Mouse (Mus musculus): ENCODE results near the gene Zscan21.

DNA sequence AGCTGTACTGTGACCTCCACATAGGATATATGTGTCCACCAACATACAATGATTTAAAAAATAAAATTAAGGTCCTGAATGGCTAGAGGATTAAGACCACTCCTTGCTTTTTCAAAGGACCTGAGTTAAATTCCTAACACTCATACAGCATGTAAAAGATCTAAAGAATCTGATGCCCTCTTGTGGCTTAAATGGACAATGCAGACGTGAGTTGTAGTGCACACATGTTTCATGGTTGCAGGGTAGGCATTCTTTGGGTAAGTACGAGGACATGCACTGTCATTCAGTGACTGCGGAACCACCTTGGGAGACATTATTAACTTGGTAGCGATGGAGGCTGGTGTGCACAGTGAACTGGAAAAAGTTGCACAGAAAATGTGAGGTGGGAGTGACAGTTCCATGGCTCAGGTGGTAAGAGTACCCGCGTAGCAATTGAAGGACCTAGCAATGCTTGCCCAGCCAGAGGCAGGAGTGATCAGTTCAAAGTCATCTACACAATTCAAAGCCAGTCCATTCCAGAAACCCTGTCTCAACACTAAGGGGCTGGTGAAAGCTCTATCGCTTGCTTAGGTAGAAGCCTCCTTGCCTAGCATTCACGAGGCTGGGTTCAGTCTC lies 21.3 kb downstream of the Zscan21 start:
- TF ChIP-seq CTCF (IDR thresholded peaks at IDR 0.05; ENCODE audit: low read depth) (peak; percentile 85), EP300 (IDR thresholded peaks at IDR 0.05; ENCODE audit: low read depth) (no peak)
